Mouse (Mus musculus) CH12.LX (cell line): ENCODE data around the gene Mst1.

ENCODE experiments used
- CTCF ChIP-seq, 2 experiments: IDR thresholded peaks in 1 of 2; conservative IDR thresholded peaks in 1 of 2; 2 replicates each; pipeline ENCODE4 v1.5.1; 2011 to 2012; ENCODE audit warnings: low read depth in 2 of 2, low read length in 2 of 2, improper control_type of control experiment in 1 of 2, inconsistent platforms in 1 of 2, mild to moderate bottlenecking in 1 of 2, moderate library complexity in 1 of 2
- E2F4 ChIP-seq: IDR thresholded peaks from 2 replicates; pipeline ENCODE4 v1.6.1; 2011; ENCODE audit warnings: low read depth, low read length, improper control_type of control experiment; ENCODE audit not compliant: insufficient replicate concordance
- MAX ChIP-seq: IDR thresholded peaks from 2 replicates; pipeline ENCODE4 v1.6.1; 2011; ENCODE audit warnings: low read length, improper control_type of control experiment
- MYC ChIP-seq: IDR thresholded peaks from 2 replicates; pipeline ENCODE4 v1.6.1; 2011; ENCODE audit warnings: low read depth, mild to moderate bottlenecking, improper control_type of control experiment, low read length
- NRF1 ChIP-seq: IDR thresholded peaks from 2 replicates; pipeline ENCODE4 v1.6.1; 2014; ENCODE audit warnings: low read depth, mild to moderate bottlenecking, inconsistent platforms, low read length, improper control_type of control experiment, moderate library complexity
- ZC3H11A ChIP-seq: IDR thresholded peaks from 2 replicates; pipeline ENCODE4 v1.6.1; 2012; ENCODE audit warnings: low read depth, mild to moderate bottlenecking, inconsistent platforms, low read length, improper control_type of control experiment

- TF ChIP-seq MAX (no peak), CTCF (conservative IDR thresholded peaks at IDR 0.05 in 1 of 2, IDR thresholded peaks at IDR 0.05 in 1 of 2; ENCODE audit: low read depth in 2 of 2, low read length in 2 of 2) (no peak), NRF1 (no peak), MYC (no peak), ZC3H11A (no peak), E2F4 (no peak)
Observed at GRCm38 (mm10) chr9:108112719-108113340, 32.6 kb downstream of the Mst1 start.
